Mouse (Mus musculus) heart, adult 8-10 months (tissue): ENCODE results near the gene Kif3a. TPM values are rescaled to one million over a fixed set of nuclear protein-coding genes. Genes with fewer than 3 reads are reported as not detected.

Experiments used
- DNase-seq: peaks from one replicate; pipeline ENCODE4 v3.0.0; 2022; ENCODE audit warnings: low spot score
- total RNA-seq, 4 experiments: library from RNA; stranded (reverse); gene quantifications; 2 replicates each; pipeline ENCODE4 v1.2.4; 2022

Kif3a gene
- total RNA-seq, 4 experiments from 2014 or later: 8.2 to 10.3 (median 8.8) TPM

GRCm38 (mm10) chr11:53616748-53617558 lies 49.8 kb downstream of the Kif3a start:
- no peak for DNase-seq

DNA sequence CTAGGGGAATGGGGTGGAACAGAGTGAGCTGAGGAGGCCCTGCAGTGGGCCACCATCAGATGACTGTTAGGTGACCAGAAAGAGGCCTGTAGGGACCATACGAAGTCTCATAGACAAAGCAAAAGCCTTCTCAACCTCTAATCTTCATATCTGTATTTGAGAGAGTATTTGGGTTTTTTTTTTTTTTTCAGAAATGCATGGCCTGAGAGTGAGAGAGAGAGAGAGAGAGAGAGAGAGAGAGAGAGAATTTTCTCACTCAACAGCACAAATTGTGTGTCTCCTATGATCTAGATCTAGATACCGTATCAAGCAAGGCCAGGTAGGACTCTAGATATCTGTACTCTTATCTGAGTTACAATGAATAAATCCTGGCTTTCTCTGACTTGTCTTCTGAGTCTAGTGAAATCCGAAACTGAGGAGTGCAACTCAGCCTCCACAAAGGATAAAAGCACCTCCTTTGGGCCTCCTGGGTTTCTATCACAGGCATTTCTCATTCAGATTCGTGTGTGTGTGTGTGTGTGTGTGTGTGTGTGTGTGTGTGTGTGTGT lies 50.5 kb downstream of the Kif3a start:
- DNase-seq: no peak

GRCm38 (mm10) chr11:53618619-53619198 lies 51.5 kb downstream of the Kif3a start, which contains the start of gene Il4:
TSS of gene Il4 (minus strand) at chr11:53618669.
- DNase-seq: no peak

- no peak for DNase-seq
Observed at GRCm38 (mm10) chr11:53619428-53619827, 52.2 kb downstream of the Kif3a start.

GRCm38 (mm10) chr11:53620094-53620493 lies 52.9 kb downstream of the Kif3a start:
- no peak for DNase-seq

GRCm38 (mm10) chr11:53621582-53622439 lies 54.6 kb downstream of the Kif3a start:
- no peak for DNase-seq

DNA sequence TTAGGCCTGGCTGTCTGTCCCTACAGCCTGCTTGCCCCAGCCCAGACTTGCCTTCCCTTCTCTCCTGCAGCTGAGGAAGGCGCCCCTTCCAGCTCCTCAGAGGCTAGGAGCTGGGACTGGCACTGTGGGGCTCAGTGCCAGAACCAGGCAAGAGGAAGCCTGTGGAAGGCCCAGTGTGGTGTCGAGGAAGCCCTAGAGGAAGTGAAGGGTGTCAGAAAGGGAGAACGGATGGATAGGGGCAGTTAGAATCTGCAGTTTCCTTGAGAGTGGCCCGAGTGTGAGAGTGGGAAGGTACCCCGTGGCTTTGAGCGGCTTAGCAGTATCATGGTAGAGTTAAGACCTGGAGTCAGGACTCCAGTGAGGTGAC lies 55.2 kb downstream of the Kif3a start:
- no peak for DNase-seq

DNA sequence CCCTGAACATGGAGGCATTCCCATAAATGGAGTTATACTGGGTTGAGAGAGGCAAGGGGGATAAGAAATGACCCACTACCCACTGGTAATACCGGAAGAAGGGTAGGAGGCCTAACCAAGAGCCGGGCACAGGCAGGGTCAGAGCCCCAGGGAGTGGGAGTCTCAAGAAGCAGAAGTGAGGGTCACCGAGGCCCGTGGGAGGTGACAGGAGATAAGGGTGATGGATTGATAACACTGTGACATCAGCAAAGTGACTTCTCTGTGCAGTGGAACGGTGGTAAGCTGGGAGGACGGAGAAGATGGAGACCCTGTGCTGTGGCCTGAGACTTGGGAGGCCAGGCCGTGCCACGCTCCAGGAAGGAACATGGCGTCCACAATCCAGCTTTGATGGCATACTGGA lies 56.4 kb downstream of the Kif3a start:
- DNase-seq: no peak

- DNase-seq: no peak
Observed at GRCm38 (mm10) chr11:53624124-53624523, 56.9 kb downstream of the Kif3a start.

DNA sequence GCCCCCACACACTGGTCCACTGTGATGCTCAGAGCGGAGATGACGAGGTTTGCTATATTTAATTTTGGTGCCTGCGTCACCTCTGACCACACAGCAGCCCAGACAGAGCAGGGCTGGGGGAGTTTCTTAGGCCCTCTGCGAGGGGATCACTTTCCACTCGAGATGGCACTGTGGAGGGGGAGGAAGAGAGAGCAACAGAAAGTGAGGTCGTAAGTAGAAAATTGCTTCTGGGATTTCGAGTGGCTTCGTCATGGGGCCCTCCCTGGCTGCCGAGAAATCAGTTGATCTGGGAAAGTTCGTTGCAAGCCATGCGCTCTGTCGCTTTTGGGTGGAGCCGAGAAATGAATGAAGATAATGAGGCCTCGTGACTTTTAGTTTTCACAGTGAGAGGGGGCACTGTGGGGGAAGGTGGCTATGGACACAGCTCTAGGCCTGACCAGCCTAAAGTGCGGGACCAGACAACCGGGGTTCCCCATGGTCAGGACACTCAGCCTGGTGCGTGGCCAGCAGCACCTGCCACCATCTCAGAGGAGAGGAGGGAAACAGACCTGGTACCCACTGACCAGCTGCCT lies 59.7 kb downstream of the Kif3a start:
- DNase-seq: no peak

DNA sequence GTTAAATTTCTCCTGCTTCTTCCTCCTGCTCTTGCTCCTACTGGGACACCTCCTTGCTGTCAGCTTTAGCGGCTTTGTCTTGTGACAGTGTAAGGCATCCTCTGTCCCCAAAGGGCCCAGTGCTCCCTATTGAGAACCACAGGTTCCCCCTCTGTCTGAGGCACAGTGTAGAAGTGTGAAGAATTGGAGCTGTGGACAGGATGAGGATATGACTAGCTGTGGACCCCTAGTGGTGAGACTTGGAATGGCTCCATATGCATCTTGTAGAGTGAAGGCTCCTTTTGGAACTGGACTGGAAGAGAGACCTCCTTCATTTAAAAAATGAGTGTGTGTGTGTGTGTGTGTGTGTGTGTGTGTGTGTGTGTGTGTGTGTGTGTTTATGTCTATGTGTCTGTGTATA lies 60.7 kb downstream of the Kif3a start:
- peak; percentile 68 for DNase-seq

DNA sequence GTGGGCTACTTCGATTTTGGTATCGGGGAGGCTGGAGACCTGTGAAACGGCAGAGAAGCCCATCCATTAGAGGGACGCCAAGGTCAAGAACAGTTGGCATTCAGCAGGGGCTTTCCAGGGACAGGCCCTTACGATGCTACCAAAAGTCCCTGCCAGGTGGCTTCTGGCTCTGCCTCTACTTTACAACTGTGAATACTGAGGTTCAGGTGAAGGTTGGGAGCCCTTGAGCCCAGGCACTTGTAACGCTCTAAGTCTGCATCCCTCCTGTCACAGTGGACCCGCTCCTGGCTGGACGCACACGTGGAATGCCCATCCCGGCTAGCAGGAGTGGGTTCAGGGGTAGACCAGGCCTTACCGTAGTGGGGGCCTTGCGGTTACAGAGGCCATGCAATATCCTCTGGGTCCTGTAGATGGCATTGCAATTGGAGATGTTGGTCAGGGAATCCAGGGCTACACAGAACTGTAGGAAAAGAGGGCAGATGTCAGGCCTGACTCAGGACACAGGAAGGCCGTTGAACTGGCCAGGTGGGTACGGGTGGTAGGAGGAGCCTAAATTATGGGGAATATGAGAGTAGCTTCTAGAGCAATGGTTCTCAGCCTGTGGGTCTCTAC lies 65.0 kb downstream of the Kif3a start:
- DNase-seq: no peak

DNA sequence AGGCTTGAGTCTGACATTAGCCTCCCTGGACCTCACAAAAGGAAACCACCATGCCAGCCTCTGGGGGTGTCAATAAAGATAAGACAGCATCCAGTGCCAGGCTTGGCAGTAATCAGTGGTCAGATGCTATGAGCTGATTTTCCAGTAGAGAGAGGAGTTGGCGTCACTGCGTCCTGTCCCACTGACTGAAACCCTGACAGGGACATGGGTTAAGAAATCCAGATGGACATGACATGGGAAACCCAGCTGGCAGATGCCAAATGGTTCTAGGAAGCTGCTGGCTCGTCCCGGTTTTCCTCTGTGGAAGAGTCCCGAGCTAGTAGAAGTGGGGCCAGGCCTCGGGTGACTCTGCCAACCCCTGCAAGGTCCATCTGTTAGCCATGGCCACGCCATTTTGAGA lies 66.5 kb downstream of the Kif3a start:
- DNase-seq: no peak

GRCm38 (mm10) chr11:53634556-53634955 lies 67.4 kb downstream of the Kif3a start, which contains the start of gene Il13:
TSS of gene Il13 (minus strand) at chr11:53634702.
- DNase-seq: no peak

DNA sequence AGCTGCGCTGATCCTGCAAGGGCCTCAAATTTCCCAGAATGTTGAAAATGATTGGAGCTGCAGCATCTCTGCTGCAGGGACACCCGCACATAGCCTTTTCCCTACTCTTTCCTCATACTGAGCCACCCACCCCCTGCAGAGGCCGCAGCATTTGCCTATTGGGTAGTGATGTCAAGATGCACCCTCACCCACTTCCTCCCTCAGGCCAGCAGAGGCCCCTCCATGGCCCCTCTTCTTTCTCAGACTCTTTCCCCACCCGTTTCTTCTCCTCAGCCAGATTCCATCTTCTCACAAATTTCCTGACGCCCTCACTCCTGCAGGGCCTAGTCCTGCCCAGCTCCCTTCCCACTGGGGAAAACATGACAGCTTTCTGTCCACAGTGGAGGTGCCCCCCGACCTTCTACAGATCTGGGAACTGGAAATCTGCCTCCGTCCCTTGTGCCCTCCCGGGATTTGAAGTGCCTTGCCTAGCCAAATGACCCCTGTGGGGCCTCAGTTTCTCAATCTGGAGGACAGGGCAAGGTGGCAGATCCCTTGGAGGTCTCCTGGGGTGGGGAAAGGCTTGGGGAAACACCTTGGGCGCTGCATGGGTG lies 68.5 kb downstream of the Kif3a start:
- DNase-seq: no peak

DNA sequence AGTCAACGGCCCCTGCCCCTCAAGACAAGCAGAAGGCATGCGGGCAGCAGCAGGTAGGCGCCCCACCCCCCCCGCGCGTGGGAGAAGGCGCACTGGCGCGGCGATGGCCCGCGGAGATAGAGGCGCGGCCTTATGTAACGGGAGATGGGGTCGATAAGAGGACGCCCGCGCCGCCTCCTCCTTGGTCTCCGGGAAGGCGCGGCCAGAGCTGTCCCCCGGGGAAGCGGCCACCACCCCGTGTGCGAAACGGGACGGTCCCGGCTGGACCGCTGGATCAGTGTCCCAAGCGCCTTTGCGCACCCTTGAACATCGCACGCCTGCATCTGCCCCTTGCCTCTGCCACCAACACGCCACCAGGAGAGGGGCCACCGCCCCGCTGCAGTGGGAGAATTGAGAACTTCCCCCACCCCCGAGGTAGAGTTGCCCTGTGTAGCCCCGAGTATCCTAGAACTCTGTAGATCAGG lies 69.0 kb downstream of the Kif3a start:
- no peak for DNase-seq

- DNase-seq: no peak
Observed at GRCm38 (mm10) chr11:53637046-53637802, 70.0 kb downstream of the Kif3a start.

DNA sequence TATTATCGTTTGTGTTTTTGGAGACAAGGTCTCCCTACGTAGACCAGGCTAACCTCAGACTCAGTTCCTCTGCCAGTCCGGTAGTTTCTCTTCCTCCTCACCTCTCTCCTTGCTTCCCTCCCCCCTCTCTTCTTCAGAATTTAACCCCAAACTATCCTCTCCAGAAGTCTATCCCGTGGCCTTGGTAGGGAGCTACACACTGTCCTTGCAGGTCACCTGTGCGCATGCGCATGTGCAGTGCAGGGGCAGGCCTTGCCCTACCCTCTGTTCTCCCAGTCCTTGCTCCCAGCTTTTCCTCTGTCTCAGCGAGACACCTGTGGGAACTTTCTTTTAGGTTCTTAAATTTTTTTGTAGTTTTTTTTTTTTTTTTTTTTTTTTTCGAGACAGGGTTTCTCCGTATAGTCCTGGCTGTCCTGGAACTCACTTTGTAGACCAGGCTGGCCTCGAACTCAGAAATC lies 70.7 kb downstream of the Kif3a start:
- DNase-seq: no peak

- no peak for DNase-seq
Observed at GRCm38 (mm10) chr11:53642744-53643279, 75.6 kb downstream of the Kif3a start.

GRCm38 (mm10) chr11:53644017-53644416 lies 76.8 kb downstream of the Kif3a start:
- no peak for DNase-seq
